Mouse (Mus musculus): ENCODE data around the gene Necab2.

DNA sequence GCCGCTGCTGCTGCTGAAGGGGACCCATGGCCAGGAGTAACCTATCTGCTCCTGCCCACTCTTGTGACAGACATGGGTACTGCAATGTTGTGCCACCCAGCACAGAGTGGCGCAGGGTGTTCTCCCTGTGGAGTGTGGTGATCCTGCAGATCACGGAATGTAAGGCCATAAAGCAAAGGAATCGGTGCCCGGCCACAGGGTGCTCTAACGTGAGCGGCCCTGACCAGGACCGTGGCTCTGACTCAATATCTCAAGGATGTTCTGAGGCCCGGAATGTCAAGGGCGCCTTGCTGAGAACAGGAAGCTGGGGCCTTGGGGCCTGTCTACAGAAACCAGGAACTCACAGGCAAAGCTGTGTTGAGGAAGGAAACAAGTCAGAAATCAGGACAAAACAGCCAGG is 21.0 kb upstream of the Necab2 start:
- TF ChIP-seq CTCF (conservative IDR thresholded peaks at IDR 0.05; ENCODE audit: low read length): no peak
- no peak for TF ChIP-seq NANOG (IDR thresholded peaks at IDR 0.05; ENCODE audit: borderline replicate concordance, low read length)
- no peak for TF ChIP-seq POU5F1 (IDR thresholded peaks at IDR 0.05; ENCODE audit: borderline replicate concordance, low read length)

All from E14TG2a.4 (cell line).